Mouse (Mus musculus) CD4-positive, CD25-positive, alpha-beta regulatory T cell, adult 2 months (primary cell): ENCODE measurements around the gene Amh.
"Not testable (repeated sequence)": the region's sequence is repeated elsewhere in the genome, so short reads cannot be mapped to it uniquely, and the experiment has no call there.

Experiments
- DNase-seq: peaks from one replicate; pipeline ENCODE4 v3.0.0-alpha.2; 2012; ENCODE audit warnings: low read depth, low spot score

Amh gene

GRCm38 (mm10) chr10:80807057-80807627 is 2.1 kb downstream of the Amh start:
- peak; percentile 70 for DNase-seq

- DNase-seq: no peak
These were observed 3.3 kb downstream of the Amh start for GRCm38 (mm10) chr10:80808099-80808984.

- DNase-seq: no peak
These were observed 4.1 kb downstream of the Amh start for GRCm38 (mm10) chr10:80808985-80809632.

- no peak for DNase-seq
These were observed 5.0 kb downstream of the Amh start for GRCm38 (mm10) chr10:80810084-80810483.

- DNase-seq: no peak
These were observed 7.5 kb downstream of the Amh start for GRCm38 (mm10) chr10:80812391-80813041.

GRCm38 (mm10) chr10:80813366-80813765 is 8.3 kb downstream of the Amh start, which contains the start of gene Jsrp1:
Jsrp1 (minus strand) TSS chr10:80813498.
- DNase-seq: no peak

GRCm38 (mm10) chr10:80814800-80815199 is 9.8 kb downstream of the Amh start:
- DNase-seq: no peak

GRCm38 (mm10) chr10:80816303-80816702 is 11.3 kb downstream of the Amh start:
- not testable (repeated sequence) for DNase-seq

- DNase-seq: no peak
These were observed 12.1 kb downstream of the Amh start for GRCm38 (mm10) chr10:80817164-80817563.

GRCm38 (mm10) chr10:80817955-80818354 is 12.9 kb downstream of the Amh start:
- DNase-seq: peak; percentile 61

- no peak for DNase-seq
These were observed 13.7 kb downstream of the Amh start for GRCm38 (mm10) chr10:80818599-80819281.

GRCm38 (mm10) chr10:80819406-80819805 is 14.4 kb downstream of the Amh start:
- no peak for DNase-seq

GRCm38 (mm10) chr10:80821991-80822390 is 16.9 kb downstream of the Amh start:
- peak; percentile 65 for DNase-seq

GRCm38 (mm10) chr10:80822528-80822927 is 17.5 kb downstream of the Amh start:
- no peak for DNase-seq

- no peak for DNase-seq
These were observed 18.3 kb downstream of the Amh start for GRCm38 (mm10) chr10:80823316-80823715.

- peak; percentile 47 for DNase-seq
These were observed 19.0 kb downstream of the Amh start for GRCm38 (mm10) chr10:80823847-80824643.

- DNase-seq: no peak
These were observed 19.8 kb downstream of the Amh start for GRCm38 (mm10) chr10:80824827-80825226.

GRCm38 (mm10) chr10:80826151-80827062 is 21.4 kb downstream of the Amh start, which contains the start of gene Oaz1:
Oaz1 (plus strand) TSS chr10:80826656.
- peak; percentile 99 for DNase-seq
